Mouse (Mus musculus) cerebellum, adult 2 months (tissue): ENCODE results near the gene Stk10.

ENCODE experiments used
- CTCF ChIP-seq: fragments of 200-500 bp; IDR thresholded peaks from 2 replicates; pipeline ENCODE4 v1.5.1; 2011; ENCODE audit warnings: low read depth, mild to moderate bottlenecking, control low read depth, low read length, moderate library complexity, borderline replicate concordance; ENCODE audit not compliant: insufficient read depth
- POLR2A ChIP-seq: fragments of 200-500 bp; IDR thresholded peaks from 2 replicates; pipeline ENCODE4 v1.6.1; 2011; ENCODE audit warnings: low read length, control low read depth, borderline replicate concordance; ENCODE audit not compliant: insufficient read depth

DNA sequence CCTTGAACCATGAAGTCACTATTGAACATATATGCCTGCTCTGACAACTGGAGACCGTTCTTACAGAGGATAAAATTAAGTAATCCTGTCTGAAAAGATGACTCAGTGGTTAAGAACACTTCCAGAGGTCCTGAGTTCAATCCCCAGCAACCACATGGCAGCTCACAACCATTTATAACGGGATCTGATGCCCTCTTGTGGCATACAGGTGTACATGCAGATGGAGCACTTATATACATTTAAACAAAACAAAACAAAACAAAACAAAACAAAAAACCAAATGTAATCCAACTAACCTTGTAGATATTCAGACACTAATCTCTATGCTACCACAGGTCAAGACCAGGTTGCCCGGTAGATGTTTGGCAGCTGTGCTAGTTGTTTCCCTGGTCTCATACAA, 45.6 kb upstream of the Stk10 start:
- TF ChIP-seq CTCF (no peak), POLR2A (no peak)
